Mouse (Mus musculus) MEL (cell line): Measurements from ENCODE around the gene Rpl11. TPM values are rescaled to one million over a fixed set of nuclear protein-coding genes. Genes with fewer than 3 reads are reported as not detected.

Experiments
- DNase-seq: peaks from one replicate; pipeline ENCODE4 v3.0.0; 2011; ENCODE audit warnings: low read depth, low spot score
- H3K27ac ChIP-seq: 2 replicates; pipeline ENCODE4 v1.5.1; 2012; ENCODE audit warnings: low read depth, mild to moderate bottlenecking, control low read depth, low read length, moderate library complexity; ENCODE audit not compliant: control insufficient read depth
- H3K27me3 ChIP-seq, 2 experiments: fragments of 150-350 bp in 1 of 2; sonication (generic) in 1 of 2; 2 replicates each; pipeline ENCODE4 v1.6.1; 2012; ENCODE audit warnings: low read length in 2 of 2, mild to moderate bottlenecking in 2 of 2, improper control_type of control experiment in 1 of 2, moderate library complexity in 1 of 2; ENCODE audit not compliant: insufficient read depth in 2 of 2, control insufficient read depth in 1 of 2
- H3K36me3 ChIP-seq, 2 experiments: 2 replicates each; pipeline ENCODE4 v1.6.1; 2012 to 2014; ENCODE audit warnings: low read length in 2 of 2, improper control_type of control experiment in 1 of 2, inconsistent platforms in 1 of 2, mild to moderate bottlenecking in 1 of 2; ENCODE audit not compliant: insufficient read depth in 2 of 2, control insufficient read depth in 1 of 2
- H3K4me1 ChIP-seq, 2 experiments: fragments of 150-350 bp in 1 of 2; sonication (generic) in 1 of 2; 2 replicates each; pipeline ENCODE4 v1.6.1; 2012; ENCODE audit warnings: low read length in 2 of 2, improper control_type of control experiment in 1 of 2, mild to moderate bottlenecking in 1 of 2; ENCODE audit not compliant: insufficient read depth in 2 of 2, control insufficient read depth in 1 of 2
- H3K4me3 ChIP-seq, 2 experiments: fragments of 150-350 bp in 1 of 2; sonication (generic) in 1 of 2; 2 replicates each; pipeline ENCODE4 v1.5.1; 2012; ENCODE audit warnings: low read depth in 2 of 2, low read length in 2 of 2, mild to moderate bottlenecking in 2 of 2, moderate library complexity in 2 of 2, control low read depth in 1 of 2, improper control_type of control experiment in 1 of 2; ENCODE audit not compliant: control insufficient read depth in 1 of 2, insufficient read depth in 1 of 2
- H3K79me2 ChIP-seq: 2 replicates; pipeline ENCODE4 v1.6.1; 2012; ENCODE audit warnings: mild to moderate bottlenecking, low read length, moderate library complexity; ENCODE audit not compliant: control insufficient read depth, poor library complexity, insufficient read depth
- H3K9ac ChIP-seq: 2 replicates; pipeline ENCODE4 v1.6.1; 2012; ENCODE audit warnings: low read depth, mild to moderate bottlenecking, control low read depth, low read length, moderate library complexity; ENCODE audit not compliant: control insufficient read depth, poor library complexity, severe bottlenecking
- H3K9me3 ChIP-seq: fragments of 150-350 bp; sonication (generic); replicated peaks from 2 replicates; pipeline ENCODE4 v1.6.1; 2012; ENCODE audit warnings: mild to moderate bottlenecking, low read length, improper control_type of control experiment, moderate library complexity; ENCODE audit not compliant: insufficient read depth
- CTCF ChIP-seq, 3 experiments: IDR thresholded peaks in 2 of 3; conservative IDR thresholded peaks in 1 of 3; 2 replicates each; pipeline ENCODE4 v1.5.1; 2011 to 2012; ENCODE audit warnings: low read length in 3 of 3, low read depth in 2 of 3, mild to moderate bottlenecking in 2 of 3, improper control_type of control experiment in 1 of 3, inconsistent platforms in 1 of 3, mixed read lengths in 1 of 3, moderate library complexity in 1 of 3; ENCODE audit not compliant: control insufficient read depth in 1 of 3, insufficient read depth in 1 of 3, poor library complexity in 1 of 3, severe bottlenecking in 1 of 3
- EP300 ChIP-seq, 2 experiments: IDR thresholded peaks; 2 replicates each; pipeline ENCODE4 v1.6.1; 2011; ENCODE audit warnings: improper control_type of control experiment in 2 of 2, low read length in 2 of 2, low read depth in 1 of 2, mild to moderate bottlenecking in 1 of 2
- ETS1 ChIP-seq: IDR thresholded peaks from 2 replicates; pipeline ENCODE4 v1.6.1; 2012; ENCODE audit warnings: low read depth, mild to moderate bottlenecking, inconsistent platforms, low read length, improper control_type of control experiment, moderate library complexity
- GABPA ChIP-seq: IDR thresholded peaks from 2 replicates; pipeline ENCODE4 v1.6.1; 2012; ENCODE audit warnings: low read depth, mild to moderate bottlenecking, inconsistent platforms, low read length, improper control_type of control experiment, moderate library complexity
- GATA1 ChIP-seq: IDR thresholded peaks from 2 replicates; pipeline ENCODE4 v1.6.1; 2011; ENCODE audit warnings: low read depth, low read length, improper control_type of control experiment
- HCFC1 ChIP-seq: IDR thresholded peaks from 2 replicates; pipeline ENCODE4 v1.6.1; 2012; ENCODE audit warnings: low read depth, mild to moderate bottlenecking, inconsistent platforms, low read length, improper control_type of control experiment, moderate library complexity
- KAT2A ChIP-seq: conservative IDR thresholded peaks from 2 replicates; pipeline ENCODE4 v1.6.1; 2012; ENCODE audit warnings: low read depth, low read length, improper control_type of control experiment, inconsistent platforms
- MAFK ChIP-seq: IDR thresholded peaks from 2 replicates; pipeline ENCODE4 v1.6.1; 2011; ENCODE audit warnings: low read depth, mild to moderate bottlenecking, low read length, improper control_type of control experiment, borderline replicate concordance
- MAX ChIP-seq: IDR thresholded peaks from 2 replicates; pipeline ENCODE4 v1.6.1; 2011; ENCODE audit warnings: low read length, improper control_type of control experiment
- MAZ ChIP-seq: IDR thresholded peaks from 2 replicates; pipeline ENCODE4 v1.6.1; 2012; ENCODE audit warnings: low read depth, mild to moderate bottlenecking, inconsistent platforms, low read length, improper control_type of control experiment
- MXI1 ChIP-seq: IDR thresholded peaks from 2 replicates; pipeline ENCODE4 v1.6.1; 2011; ENCODE audit warnings: mild to moderate bottlenecking, low read depth, low read length, improper control_type of control experiment
- MYC ChIP-seq: IDR thresholded peaks from 2 replicates; pipeline ENCODE4 v1.6.1; 2011; ENCODE audit warnings: low read depth, mild to moderate bottlenecking, low read length, improper control_type of control experiment, moderate library complexity
- POLR2A ChIP-seq, 2 experiments: IDR thresholded peaks; 2 replicates each; pipeline ENCODE4 v1.6.1; 2011 to 2012; ENCODE audit warnings: low read length in 2 of 2, mild to moderate bottlenecking in 2 of 2, control low read depth in 1 of 2, improper control_type of control experiment in 1 of 2, low read depth in 1 of 2, moderate library complexity in 1 of 2; ENCODE audit not compliant: control insufficient read depth in 1 of 2, insufficient read depth in 1 of 2, poor library complexity in 1 of 2
- POLR2AphosphoS2 ChIP-seq: IDR thresholded peaks from 2 replicates; pipeline ENCODE4 v1.6.1; 2011; ENCODE audit warnings: low read length, improper control_type of control experiment
- RAD21 ChIP-seq: IDR thresholded peaks from 2 replicates; pipeline ENCODE4 v1.6.1; 2011; ENCODE audit warnings: mild to moderate bottlenecking, low read depth, low read length, improper control_type of control experiment
- TAL1 ChIP-seq: IDR thresholded peaks from 2 replicates; pipeline ENCODE4 v1.6.1; 2012; ENCODE audit warnings: mild to moderate bottlenecking, inconsistent platforms, low read length, moderate library complexity, mixed read lengths
- TCF12 ChIP-seq: IDR thresholded peaks from 2 replicates; pipeline ENCODE4 v1.6.1; 2014; ENCODE audit warnings: low read depth, mild to moderate bottlenecking, inconsistent platforms, low read length, improper control_type of control experiment, moderate library complexity
- UBTF ChIP-seq: IDR thresholded peaks from 2 replicates; pipeline ENCODE4 v1.6.1; 2012; ENCODE audit warnings: low read depth, mild to moderate bottlenecking, inconsistent platforms, low read length, improper control_type of control experiment, moderate library complexity, borderline replicate concordance; ENCODE audit not compliant: insufficient read depth
- USF2 ChIP-seq, 2 experiments: IDR thresholded peaks; 2 replicates each; pipeline ENCODE4 v1.6.1; 2011 to 2012; ENCODE audit warnings: improper control_type of control experiment in 2 of 2, low read length in 2 of 2, borderline replicate concordance in 1 of 2, inconsistent platforms in 1 of 2, low read depth in 1 of 2, mild to moderate bottlenecking in 1 of 2; ENCODE audit not compliant: insufficient read depth in 1 of 2
- polyA plus RNA-seq, 2 experiments: library from polyadenylated mRNA; stranded (reverse) in 1 of 2; unstranded in 1 of 2; fragments of >175 nt in 1 of 2; fragments of >200 nt in 1 of 2; gene quantifications; 2 replicates each; pipeline versions ENCODE4 v1.2.1 to v1.2.4; 2012; ENCODE audit warnings: low replicate concordance in 2 of 2, low read depth in 1 of 2; ENCODE audit not compliant: insufficient read length in 2 of 2, insufficient read depth in 1 of 2, missing spikeins in 1 of 2
- total RNA-seq: library from RNA; depleted of rRNA; stranded (reverse); fragments of 300-350 nt; gene quantifications from 2 replicates; pipeline ENCODE4 v1.2.3, GENCODE M21; 2012

Gene Rpl11
- total and polyA plus RNA-seq, 3 experiments: 2,003 to 2,603 TPM; not detected in 1

- TF ChIP-seq TCF12 (no peak), ETS1 (no peak), USF2 (IDR thresholded peaks at IDR 0.05; ENCODE audit: borderline replicate concordance in 1 of 2, insufficient read depth in 1 of 2, low read depth in 1 of 2, low read length in 2 of 2) (no peak), GABPA (no peak), MAZ (no peak)
- no peak for DNase-seq
- peaks cover 24 to 27% of the 10 kb centered on the region in 2 experiments for H3K27me3 ChIP-seq
- no peak overlapping the region for H3K9ac ChIP-seq
- no peak overlapping the region for H3K27ac ChIP-seq
- H3K79me2 ChIP-seq: peaks cover 2% of the 10 kb centered on the region
- no peak overlapping the region for H3K4me3 ChIP-seq
- peaks cover 0 to 4% of the 10 kb centered on the region in 2 experiments; a peak in 2 of 4 replicates for H3K36me3 ChIP-seq
- no peaks in the 10 kb centered on the region for H3K9me3 ChIP-seq
- H3K4me1 ChIP-seq: no peaks in the 10 kb centered on the region
Observed at GRCm38 (mm10) chr4:136057916-136058315, 4.7 kb upstream of the Rpl11 start.

GRCm38 (mm10) chr4:136056030-136056429 is 2.8 kb upstream of the Rpl11 start:
- Histone ChIP-seq H3K27ac (no peak overlapping the region), H3K9ac (no peak overlapping the region), H3K9me3 (no peaks in the 10 kb centered on the region), H3K79me2 (peaks cover 21% of the 10 kb centered on the region), H3K36me3 (peaks cover 6 to 7% of the 10 kb centered on the region in 2 experiments), H3K27me3 (peaks cover 17 to 21% of the 10 kb centered on the region in 2 experiments), H3K4me1 (peaks cover 0 to 7% of the 10 kb centered on the region in 2 experiments; a peak in 2 of 4 replicates), H3K4me3 (no peak overlapping the region)
- no peak for TF ChIP-seq UBTF
- TF ChIP-seq TAL1: no peak
- TF ChIP-seq MAFK: no peak
- TF ChIP-seq EP300 (IDR thresholded peaks at IDR 0.05; ENCODE audit: low read depth in 1 of 2, low read length in 2 of 2): no peak
- no peak for TF ChIP-seq USF2 (IDR thresholded peaks at IDR 0.05; ENCODE audit: borderline replicate concordance in 1 of 2, insufficient read depth in 1 of 2, low read depth in 1 of 2, low read length in 2 of 2)
- TF ChIP-seq GATA1: no peak
- TF ChIP-seq POLR2A (IDR thresholded peaks at IDR 0.05; ENCODE audit: control insufficient read depth in 1 of 2, insufficient read depth in 1 of 2, low read depth in 1 of 2, low read length in 2 of 2, poor library complexity in 1 of 2): no peak
- TF ChIP-seq RAD21: no peak
- no peak for TF ChIP-seq CTCF (IDR thresholded peaks at IDR 0.05 in 2 of 3, conservative IDR thresholded peaks at IDR 0.05 in 1 of 3; ENCODE audit: control insufficient read depth in 1 of 3, insufficient read depth in 1 of 3, low read depth in 2 of 3, low read length in 3 of 3, poor library complexity in 1 of 3, severe bottlenecking in 1 of 3)
- TF ChIP-seq HCFC1: no peak
- no peak for TF ChIP-seq MYC
- TF ChIP-seq KAT2A: no peak
- TF ChIP-seq MAX: no peak
- no peak for TF ChIP-seq POLR2AphosphoS2
- TF ChIP-seq MXI1: no peak
- no peak for DNase-seq
